Mouse (Mus musculus): ENCODE results near the gene Nxpe5. TPM values are rescaled to one million over a fixed set of nuclear protein-coding genes. Genes with fewer than 3 reads are reported as not detected.

The Nxpe5 gene
- polyA plus RNA-seq (2014; fragmentation: Nextera tagmentation; extraction: Ambion mirVana) = not detected in 2 replicates

- Histone ChIP-seq H3K4me3 (ENCODE audit: low read depth, low read length) (no peak within 1 kb of the TSS), H3K9ac (replicated peaks; ENCODE audit: low read depth, low read length) (no peak within 1 kb of the TSS), H3K36me3 (ENCODE audit: control insufficient read depth, insufficient read depth, low read length) (no peaks in the 10 kb centered on the region), H3K27ac (ENCODE audit: low read depth, low read length) (no peak within 1 kb of the TSS), H3K9me3 (ENCODE audit: control insufficient read depth, low read length) (no peaks in the 10 kb centered on the region), H3K4me2 (ENCODE audit: low read depth, low read length) (no peak within 1 kb of the TSS), H3K4me1 (ENCODE audit: control insufficient read depth, insufficient read depth, low read length) (no peaks in the 10 kb centered on the region), H3K27me3 (ENCODE audit: control insufficient read depth, insufficient read depth, low read length) (no peaks in the 10 kb centered on the region)
- no peak for ATAC-seq (ENCODE audit: low read depth)
- WGBS = 64% methylated on average over 2 of the region's 2 CpGs
These were observed at the start of gene Nxpe5 for GRCm38 (mm10) chr5:138225700-138226099. TSS of gene Nxpe5 (plus strand) at chr5:138225898.

- Histone ChIP-seq H3K4me1 (ENCODE audit: control insufficient read depth, insufficient read depth, low read length) (peaks cover 10% of the 10 kb centered on the region), H3K4me2 (ENCODE audit: low read depth, low read length) (peak within 1 kb of the TSS; percentile 86), H3K27me3 (ENCODE audit: control insufficient read depth, insufficient read depth, low read length) (no peaks in the 10 kb centered on the region), H3K9me3 (ENCODE audit: control insufficient read depth, low read length) (no peaks in the 10 kb centered on the region), H3K36me3 (ENCODE audit: control insufficient read depth, insufficient read depth, low read length) (peaks cover 22% of the 10 kb centered on the region), H3K4me3 (ENCODE audit: low read depth, low read length) (peak within 1 kb of the TSS; percentile 49), H3K9ac (replicated peaks; ENCODE audit: low read depth, low read length) (peak within 1 kb of the TSS; percentile 74), H3K27ac (ENCODE audit: low read depth, low read length) (peak within 1 kb of the TSS; percentile 64)
- ATAC-seq (ENCODE audit: low read depth) = peak; percentile 83
- under 1% methylated on average over 31 of the region's 31 CpGs for WGBS
These were observed 38.6 kb upstream of the Nxpe5 start, which contains the start of the genes Taf6 and Cnpy4 for GRCm38 (mm10) chr5:138186950-138187638. TSS of gene Taf6 (minus strand) at chr5:138187451. TSS of gene Cnpy4 (plus strand) at chr5:138187485.

- Histone ChIP-seq H3K4me3 (ENCODE audit: low read depth, low read length) (peak overlapping the region; percentile 49), H3K9me3 (ENCODE audit: control insufficient read depth, low read length) (no peaks in the 10 kb centered on the region)
These were observed 37.9 kb upstream of the Nxpe5 start for GRCm38 (mm10) chr5:138187661-138188306.

GRCm38 (mm10) chr5:138193771-138194727, 31.6 kb upstream of the Nxpe5 start, which contains the start of gene Mblac1:
TSS of gene Mblac1 (plus strand) at chr5:138194314.
- Histone ChIP-seq H3K4me3 (ENCODE audit: low read depth, low read length) (peak within 1 kb of the TSS; percentile 76), H3K9ac (replicated peaks; ENCODE audit: low read depth, low read length) (peak within 1 kb of the TSS; percentile 84), H3K4me2 (ENCODE audit: low read depth, low read length) (peak within 1 kb of the TSS; percentile 96), H3K36me3 (ENCODE audit: control insufficient read depth, insufficient read depth, low read length) (no peaks in the 10 kb centered on the region; the same call in 1 of the 2 replicates), H3K4me1 (ENCODE audit: control insufficient read depth, insufficient read depth, low read length) (peaks cover 7% of the 10 kb centered on the region; the same call in 1 of the 2 replicates), H3K27ac (ENCODE audit: low read depth, low read length) (peak within 1 kb of the TSS; percentile 90), H3K9me3 (ENCODE audit: control insufficient read depth, low read length) (no peaks in the 10 kb centered on the region), H3K27me3 (ENCODE audit: control insufficient read depth, insufficient read depth, low read length) (no peaks in the 10 kb centered on the region)
- 7% methylated on average over 54 of the region's 54 CpGs for WGBS
- ATAC-seq (ENCODE audit: low read depth) = peak; percentile 88

More at GRCm38 (mm10) chr5:138187661-138188306, 37.9 kb upstream of the Nxpe5 start:
- Histone ChIP-seq H3K9ac (replicated peaks; ENCODE audit: low read depth, low read length) (peak overlapping the region; percentile 44), H3K4me2 (ENCODE audit: low read depth, low read length) (peak overlapping the region; percentile 86), H3K27ac (ENCODE audit: low read depth, low read length) (peak overlapping the region; percentile 55), H3K4me1 (ENCODE audit: control insufficient read depth, insufficient read depth, low read length) (peaks cover 10% of the 10 kb centered on the region), H3K36me3 (ENCODE audit: control insufficient read depth, insufficient read depth, low read length) (peaks cover 16% of the 10 kb centered on the region; the same call in 1 of the 2 replicates), H3K27me3 (ENCODE audit: control insufficient read depth, insufficient read depth, low read length) (no peaks in the 10 kb centered on the region)
- under 1% methylated on average over 10 of the region's 10 CpGs for WGBS
- ATAC-seq (ENCODE audit: low read depth) = peak; percentile 81

GRCm38 (mm10) chr5:138194755-138195345, 30.8 kb upstream of the Nxpe5 start:
- peak overlapping the region; percentile 96 for H3K4me2 ChIP-seq (ENCODE audit: low read depth, low read length)
- H3K36me3 ChIP-seq (ENCODE audit: control insufficient read depth, insufficient read depth, low read length) = no peaks in the 10 kb centered on the region; the same call in 1 of the 2 replicates
- peak; percentile 74 for ATAC-seq (ENCODE audit: low read depth)
- H3K9me3 ChIP-seq (ENCODE audit: control insufficient read depth, low read length) = no peaks in the 10 kb centered on the region
- H3K4me1 ChIP-seq (ENCODE audit: control insufficient read depth, insufficient read depth, low read length) = peaks cover 7% of the 10 kb centered on the region; the same call in 1 of the 2 replicates
- H3K4me3 ChIP-seq (ENCODE audit: low read depth, low read length) = peak overlapping the region; percentile 76
- H3K27ac ChIP-seq (ENCODE audit: low read depth, low read length) = peak overlapping the region; percentile 90
- H3K9ac ChIP-seq (replicated peaks; ENCODE audit: low read depth, low read length) = peak overlapping the region; percentile 84
- WGBS = 1% methylated on average over 29 of the region's 29 CpGs
- H3K27me3 ChIP-seq (ENCODE audit: control insufficient read depth, insufficient read depth, low read length) = no peaks in the 10 kb centered on the region

GRCm38 (mm10) chr5:138195463-138195862, 30.2 kb upstream of the Nxpe5 start:
- no peak overlapping the region for H3K27ac ChIP-seq (ENCODE audit: low read depth, low read length)
- peak overlapping the region; percentile 96 for H3K4me2 ChIP-seq (ENCODE audit: low read depth, low read length)
- peak overlapping the region; percentile 84; the same call in 1 of the 2 replicates for H3K9ac ChIP-seq (replicated peaks; ENCODE audit: low read depth, low read length)
- H3K4me3 ChIP-seq (ENCODE audit: low read depth, low read length) = peak overlapping the region; percentile 76
- H3K36me3 ChIP-seq (ENCODE audit: control insufficient read depth, insufficient read depth, low read length) = no peaks in the 10 kb centered on the region; the same call in 1 of the 2 replicates
- ATAC-seq (ENCODE audit: low read depth) = no peak
- H3K4me1 ChIP-seq (ENCODE audit: control insufficient read depth, insufficient read depth, low read length) = peaks cover 7% of the 10 kb centered on the region; the same call in 1 of the 2 replicates
- H3K27me3 ChIP-seq (ENCODE audit: control insufficient read depth, insufficient read depth, low read length) = no peaks in the 10 kb centered on the region
- no peaks in the 10 kb centered on the region for H3K9me3 ChIP-seq (ENCODE audit: control insufficient read depth, low read length)
- WGBS = 73% methylated on average over 7 of the region's 7 CpGs

- Histone ChIP-seq H3K4me3 (ENCODE audit: low read depth, low read length) (no peak overlapping the region), H3K27ac (ENCODE audit: low read depth, low read length) (no peak overlapping the region), H3K4me1 (ENCODE audit: control insufficient read depth, insufficient read depth, low read length) (peaks cover 7% of the 10 kb centered on the region; the same call in 1 of the 2 replicates), H3K27me3 (ENCODE audit: control insufficient read depth, insufficient read depth, low read length) (no peaks in the 10 kb centered on the region), H3K4me2 (ENCODE audit: low read depth, low read length) (no peak overlapping the region), H3K36me3 (ENCODE audit: control insufficient read depth, insufficient read depth, low read length) (no peaks in the 10 kb centered on the region), H3K9ac (replicated peaks; ENCODE audit: low read depth, low read length) (no peak overlapping the region), H3K9me3 (ENCODE audit: control insufficient read depth, low read length) (no peaks in the 10 kb centered on the region)
- ATAC-seq (ENCODE audit: low read depth) = no peak
- WGBS = 11% methylated on average over 1 of the region's 1 CpGs
These were observed 26.1 kb upstream of the Nxpe5 start for GRCm38 (mm10) chr5:138199576-138199975.

- Histone ChIP-seq H3K4me3 (ENCODE audit: low read depth, low read length) (no peak overlapping the region), H3K4me1 (ENCODE audit: control insufficient read depth, insufficient read depth, low read length) (no peaks in the 10 kb centered on the region), H3K9me3 (ENCODE audit: control insufficient read depth, low read length) (no peaks in the 10 kb centered on the region), H3K27ac (ENCODE audit: low read depth, low read length) (no peak overlapping the region), H3K4me2 (ENCODE audit: low read depth, low read length) (no peak overlapping the region), H3K36me3 (ENCODE audit: control insufficient read depth, insufficient read depth, low read length) (no peaks in the 10 kb centered on the region), H3K9ac (replicated peaks; ENCODE audit: low read depth, low read length) (no peak overlapping the region), H3K27me3 (ENCODE audit: control insufficient read depth, insufficient read depth, low read length) (no peaks in the 10 kb centered on the region)
- 86% methylated on average over 3 of the region's 3 CpGs for WGBS
- no peak for ATAC-seq (ENCODE audit: low read depth)
These were observed 23.6 kb upstream of the Nxpe5 start for GRCm38 (mm10) chr5:138202086-138202485.
